Mouse (Mus musculus) embryonic facial prominence, embryonic 12.5 days (tissue): Measurements from ENCODE around the gene Scand1. TPM values are rescaled to one million over a fixed set of nuclear protein-coding genes. Genes with fewer than 3 reads are reported as not detected.
A peak's percentile ranks its signal among the peaks of the same experiment; 100 is the strongest.

Experiments used
- ATAC-seq: fragments of 200-750 bp; cut with Nextera tagmentation; 2 replicates; pipeline ENCODE4 v1.8.0; 2017; ENCODE audit not compliant: insufficient number of reproducible peaks, insufficient read depth, low FRiP score, low TSS enrichment
- H3K27ac ChIP-seq: fragments of 300-500 bp; sonication (generic); 2 replicates; pipeline ENCODE4 v1.5.1; 2016; ENCODE audit warnings: mild to moderate bottlenecking
- H3K27me3 ChIP-seq: fragments of 300-500 bp; sonication (generic); 2 replicates; pipeline ENCODE4 v1.6.1; 2016; ENCODE audit warnings: mild to moderate bottlenecking, moderate library complexity
- H3K36me3 ChIP-seq: fragments of 300-500 bp; sonication (generic); 2 replicates; pipeline ENCODE4 v1.6.1; 2016; ENCODE audit warnings: mild to moderate bottlenecking
- H3K4me1 ChIP-seq: fragments of 300-500 bp; sonication (generic); 2 replicates; pipeline ENCODE4 v1.6.1; 2016
- H3K4me2 ChIP-seq: fragments of 300-500 bp; sonication (generic); replicated peaks from 2 replicates; pipeline ENCODE4 v1.6.1; 2016; ENCODE audit warnings: mild to moderate bottlenecking, moderate library complexity
- H3K4me3 ChIP-seq: fragments of 300-500 bp; sonication (generic); 2 replicates; pipeline ENCODE4 v1.5.1; 2016; ENCODE audit warnings: mild to moderate bottlenecking
- H3K9ac ChIP-seq: fragments of 300-500 bp; sonication (generic); 2 replicates; pipeline ENCODE4 v1.6.1; 2016; ENCODE audit warnings: mild to moderate bottlenecking, moderate library complexity
- H3K9me3 ChIP-seq: fragments of 300-500 bp; sonication (generic); 2 replicates; pipeline ENCODE4 v1.6.1; 2016; ENCODE audit warnings: mild to moderate bottlenecking, moderate library complexity
- WGBS: fragments of 180-500 bp; shearing (Covaris S2); methylation state at CpG from one replicate; pipeline ENCODE4 v1.1.7; 2016; 5-methylcytosine and 5-hydroxymethylcytosine counted together
- polyA plus RNA-seq: library from polyadenylated mRNA; unstranded; fragments of >200 nt; fragmentation: Nextera tagmentation; extraction: Ambion mirVana; gene quantifications from 2 replicates; pipeline ENCODE4 v1.2.1, GENCODE M21; 2016

Scand1 gene
- polyA plus RNA-seq, result 106 and 119 TPM in 2 replicates

GRCm38 (mm10) chr2:156312297-156312897 lies at the start of gene Scand1, which contains the start of gene Cnbd2:
Scand1 (minus strand) TSS chr2:156312704.
Cnbd2 (plus strand) TSS chr2:156312299.
- Histone ChIP-seq H3K9ac (peak within 1 kb of the TSS; percentile 95), H3K27ac (peak within 1 kb of the TSS; percentile 96), H3K4me1 (peaks cover 10% of the 10 kb centered on the region), H3K36me3 (peaks cover 10% of the 10 kb centered on the region; the same call in 1 of the 2 replicates), H3K27me3 (no peaks in the 10 kb centered on the region), H3K4me3 (peak within 1 kb of the TSS; percentile 89), H3K4me2 (peak within 1 kb of the TSS; percentile 82), H3K9me3 (no peaks in the 10 kb centered on the region)
- WGBS, result under 1% methylated on average over 49 of the region's 49 CpGs
- ATAC-seq, result peak; percentile 80

GRCm38 (mm10) chr2:156356031-156356430 lies 43.5 kb upstream of the Scand1 start:
- no peak for ATAC-seq
- WGBS, result 79% methylated on average over 7 of the region's 7 CpGs
- H3K36me3 ChIP-seq, result no peaks in the 10 kb centered on the region

GRCm38 (mm10) chr2:156353265-156353692 lies 40.8 kb upstream of the Scand1 start:
- H3K9ac ChIP-seq, result no peak overlapping the region
- H3K4me3 ChIP-seq, result no peak overlapping the region
- no peaks in the 10 kb centered on the region for H3K9me3 ChIP-seq
- no peaks in the 10 kb centered on the region for H3K4me1 ChIP-seq
- H3K27ac ChIP-seq, result no peak overlapping the region
- 38% methylated on average over 7 of the region's 7 CpGs for WGBS
- H3K4me2 ChIP-seq, result no peak overlapping the region
- no peaks in the 10 kb centered on the region for H3K36me3 ChIP-seq
- no peak for ATAC-seq
- no peaks in the 10 kb centered on the region for H3K27me3 ChIP-seq

More at GRCm38 (mm10) chr2:156356031-156356430, 43.5 kb upstream of the Scand1 start:
- Histone ChIP-seq H3K4me3 (no peak overlapping the region), H3K27me3 (no peaks in the 10 kb centered on the region), H3K27ac (no peak overlapping the region), H3K9ac (no peak overlapping the region), H3K4me2 (no peak overlapping the region), H3K9me3 (no peaks in the 10 kb centered on the region), H3K4me1 (no peaks in the 10 kb centered on the region)

GRCm38 (mm10) chr2:156352413-156353165 lies 40.1 kb upstream of the Scand1 start:
- Histone ChIP-seq H3K4me3 (no peak overlapping the region), H3K36me3 (no peaks in the 10 kb centered on the region), H3K9ac (no peak overlapping the region), H3K4me2 (no peak overlapping the region), H3K27ac (no peak overlapping the region), H3K9me3 (no peaks in the 10 kb centered on the region), H3K27me3 (no peaks in the 10 kb centered on the region), H3K4me1 (no peaks in the 10 kb centered on the region)
- 78% methylated on average over 8 of the region's 8 CpGs for WGBS
- no peak for ATAC-seq

GRCm38 (mm10) chr2:156351243-156351642 lies 38.7 kb upstream of the Scand1 start:
- WGBS, result 83% methylated on average over 7 of the region's 7 CpGs
- H3K4me1 ChIP-seq, result no peaks in the 10 kb centered on the region
- no peak for ATAC-seq
- H3K27ac ChIP-seq, result no peak overlapping the region
- no peak overlapping the region for H3K9ac ChIP-seq
- no peaks in the 10 kb centered on the region for H3K36me3 ChIP-seq
- no peaks in the 10 kb centered on the region for H3K27me3 ChIP-seq
- H3K4me3 ChIP-seq, result no peak overlapping the region
- no peak overlapping the region for H3K4me2 ChIP-seq
- H3K9me3 ChIP-seq, result no peaks in the 10 kb centered on the region

GRCm38 (mm10) chr2:156349286-156349848 lies 36.9 kb upstream of the Scand1 start:
- H3K27me3 ChIP-seq, result no peaks in the 10 kb centered on the region
- H3K36me3 ChIP-seq, result no peaks in the 10 kb centered on the region
- H3K9me3 ChIP-seq, result no peaks in the 10 kb centered on the region
- no peak overlapping the region for H3K4me3 ChIP-seq
- no peak for ATAC-seq
- no peaks in the 10 kb centered on the region for H3K4me1 ChIP-seq
- 89% methylated on average over 4 of the region's 4 CpGs for WGBS
- H3K4me2 ChIP-seq, result no peak overlapping the region
- H3K27ac ChIP-seq, result no peak overlapping the region
- no peak overlapping the region for H3K9ac ChIP-seq

- H3K36me3 ChIP-seq, result no peaks in the 10 kb centered on the region
- H3K27me3 ChIP-seq, result no peaks in the 10 kb centered on the region
- H3K4me3 ChIP-seq, result no peak overlapping the region
- 78% methylated on average over 4 of the region's 4 CpGs for WGBS
- no peaks in the 10 kb centered on the region for H3K4me1 ChIP-seq
- ATAC-seq, result no peak
- H3K9me3 ChIP-seq, result no peaks in the 10 kb centered on the region
- H3K9ac ChIP-seq, result no peak overlapping the region
- no peak overlapping the region for H3K4me2 ChIP-seq
- H3K27ac ChIP-seq, result no peak overlapping the region
These were observed 36.3 kb upstream of the Scand1 start for GRCm38 (mm10) chr2:156348812-156349211.

- Histone ChIP-seq H3K36me3 (no peaks in the 10 kb centered on the region), H3K9ac (no peak overlapping the region), H3K4me1 (no peaks in the 10 kb centered on the region), H3K27me3 (no peaks in the 10 kb centered on the region), H3K4me3 (no peak overlapping the region), H3K9me3 (no peaks in the 10 kb centered on the region), H3K4me2 (no peak overlapping the region), H3K27ac (no peak overlapping the region)
- WGBS, result 53% methylated on average over 12 of the region's 12 CpGs
- ATAC-seq, result no peak
These were observed 32.5 kb upstream of the Scand1 start for GRCm38 (mm10) chr2:156344775-156345532.

GRCm38 (mm10) chr2:156340078-156340477 lies 27.6 kb upstream of the Scand1 start:
- ATAC-seq, result no peak
- WGBS, result 90% methylated on average over 4 of the region's 4 CpGs
- H3K9ac ChIP-seq, result no peak overlapping the region
- no peaks in the 10 kb centered on the region for H3K4me1 ChIP-seq
- H3K4me2 ChIP-seq, result no peak overlapping the region
- H3K9me3 ChIP-seq, result no peaks in the 10 kb centered on the region
- H3K27me3 ChIP-seq, result no peaks in the 10 kb centered on the region
- H3K4me3 ChIP-seq, result no peak overlapping the region
- no peak overlapping the region for H3K27ac ChIP-seq
- no peaks in the 10 kb centered on the region for H3K36me3 ChIP-seq

- no peak overlapping the region for H3K4me2 ChIP-seq
These were observed 19.0 kb upstream of the Scand1 start for GRCm38 (mm10) chr2:156331446-156331965.

GRCm38 (mm10) chr2:156330681-156331080 lies 18.2 kb upstream of the Scand1 start:
- no peaks in the 10 kb centered on the region for H3K9me3 ChIP-seq
- WGBS, result 47% methylated on average over 1 of the region's 1 CpGs
- H3K9ac ChIP-seq, result no peak overlapping the region
- H3K36me3 ChIP-seq, result no peaks in the 10 kb centered on the region
- H3K4me2 ChIP-seq, result no peak overlapping the region
- no peak overlapping the region for H3K27ac ChIP-seq
- H3K4me3 ChIP-seq, result no peak overlapping the region
- no peaks in the 10 kb centered on the region for H3K4me1 ChIP-seq
- ATAC-seq, result no peak
- no peaks in the 10 kb centered on the region for H3K27me3 ChIP-seq

More at GRCm38 (mm10) chr2:156331446-156331965, 19.0 kb upstream of the Scand1 start:
- H3K36me3 ChIP-seq, result no peaks in the 10 kb centered on the region
- H3K4me3 ChIP-seq, result no peak overlapping the region
- no peaks in the 10 kb centered on the region for H3K9me3 ChIP-seq
- no peak overlapping the region for H3K27ac ChIP-seq
- no peaks in the 10 kb centered on the region for H3K27me3 ChIP-seq
- H3K9ac ChIP-seq, result no peak overlapping the region
- no peaks in the 10 kb centered on the region for H3K4me1 ChIP-seq
- WGBS, result 78% methylated on average over 7 of the region's 7 CpGs
- ATAC-seq, result no peak
